Mouse (Mus musculus): ENCODE data around the gene Klhl22.

Klhl22 gene

GRCm38 (mm10) chr16:17802456-17802838 lies 43.0 kb downstream of the Klhl22 start:
- no peak for DNase-seq (ENCODE audit: low read depth, low spot score)

GRCm38 (mm10) chr16:17802839-17803674 lies 43.6 kb downstream of the Klhl22 start:
- DNase-seq (ENCODE audit: low read depth, low spot score) = no peak

GRCm38 (mm10) chr16:17803675-17804448 lies 44.4 kb downstream of the Klhl22 start:
- no peak for DNase-seq (ENCODE audit: low read depth, low spot score)

- no peak for DNase-seq (ENCODE audit: low read depth, low spot score)
These were observed 45.1 kb downstream of the Klhl22 start for GRCm38 (mm10) chr16:17804449-17804912.

- DNase-seq (ENCODE audit: low read depth, low spot score) = no peak
These were observed 45.6 kb downstream of the Klhl22 start for GRCm38 (mm10) chr16:17804982-17805381.

- no peak for DNase-seq (ENCODE audit: low read depth, low spot score)
These were observed 47.3 kb downstream of the Klhl22 start for GRCm38 (mm10) chr16:17806581-17807191.

- peak; percentile 88 for DNase-seq (ENCODE audit: low read depth, low spot score)
These were observed 48.0 kb downstream of the Klhl22 start for GRCm38 (mm10) chr16:17807192-17808009.

GRCm38 (mm10) chr16:17809125-17809524 lies 49.7 kb downstream of the Klhl22 start:
- DNase-seq (ENCODE audit: low read depth, low spot score) = no peak

- DNase-seq (ENCODE audit: low read depth, low spot score) = no peak
These were observed 50.3 kb downstream of the Klhl22 start for GRCm38 (mm10) chr16:17809711-17810110.

- no peak for DNase-seq (ENCODE audit: low read depth, low spot score)
These were observed 52.7 kb downstream of the Klhl22 start for GRCm38 (mm10) chr16:17812120-17812519.

- DNase-seq (ENCODE audit: low read depth, low spot score) = no peak
These were observed 53.8 kb downstream of the Klhl22 start for GRCm38 (mm10) chr16:17813173-17813572.

- no peak for DNase-seq (ENCODE audit: low read depth, low spot score)
These were observed 56.3 kb downstream of the Klhl22 start for GRCm38 (mm10) chr16:17815411-17816402.

- DNase-seq (ENCODE audit: low read depth, low spot score) = no peak
These were observed 57.1 kb downstream of the Klhl22 start for GRCm38 (mm10) chr16:17816528-17816927.

- no peak for DNase-seq (ENCODE audit: low read depth, low spot score)
These were observed 67.1 kb downstream of the Klhl22 start for GRCm38 (mm10) chr16:17826500-17826899.

GRCm38 (mm10) chr16:17828229-17828628 lies 68.8 kb downstream of the Klhl22 start:
- DNase-seq (ENCODE audit: low read depth, low spot score) = no peak

GRCm38 (mm10) chr16:17828867-17829266 lies 69.4 kb downstream of the Klhl22 start:
- no peak for DNase-seq (ENCODE audit: low read depth, low spot score)

GRCm38 (mm10) chr16:17830385-17831178 lies 71.2 kb downstream of the Klhl22 start:
- no peak for DNase-seq (ENCODE audit: low read depth, low spot score)

- DNase-seq (ENCODE audit: low read depth, low spot score) = no peak
These were observed 72.4 kb downstream of the Klhl22 start for GRCm38 (mm10) chr16:17831781-17832180.

- DNase-seq (ENCODE audit: low read depth, low spot score) = no peak
These were observed 73.4 kb downstream of the Klhl22 start, which contains the start of gene B830017H08Rik for GRCm38 (mm10) chr16:17832821-17833220. B830017H08Rik (plus strand) TSS chr16:17833121.
